Mouse (Mus musculus): ENCODE measurements around the gene Nup54.

Nup54 gene

DNA sequence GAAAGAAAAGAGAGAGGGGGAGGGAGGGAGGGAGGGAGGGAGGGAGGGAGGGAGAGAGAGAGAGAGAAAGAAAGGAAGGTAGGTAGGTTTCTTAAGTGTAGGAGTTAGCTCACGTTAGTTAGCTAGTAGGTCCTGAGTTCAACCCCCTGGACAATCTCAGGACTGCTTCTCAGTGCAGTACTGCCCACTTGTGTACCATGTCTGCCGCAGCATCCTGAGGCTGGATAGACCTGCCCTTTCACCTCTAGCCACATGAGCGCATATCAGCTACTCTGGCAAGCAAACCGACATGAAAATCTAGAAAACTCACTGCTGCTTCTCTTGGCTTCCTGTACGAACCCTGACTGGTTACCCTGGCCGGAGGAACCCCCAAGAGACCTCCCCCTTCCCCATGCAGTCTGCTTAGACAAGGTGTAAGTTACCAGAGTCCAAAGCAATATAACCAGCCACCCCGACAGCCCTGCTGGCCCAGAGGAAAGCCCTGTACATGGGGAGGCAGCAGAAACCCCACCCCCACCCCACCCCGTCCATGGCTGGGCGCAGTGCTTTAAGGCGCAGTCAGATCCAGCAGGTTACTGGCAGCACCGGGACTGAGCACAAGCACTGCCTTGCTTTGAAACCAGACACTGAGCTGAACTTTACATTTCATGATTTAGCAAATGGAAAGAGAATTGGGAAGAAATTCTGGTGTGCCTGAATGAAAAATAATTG lies 21.6 kb downstream of the Nup54 start:
- DNase-seq (ENCODE audit: extremely low spot score, low spot score), result no peak

DNA sequence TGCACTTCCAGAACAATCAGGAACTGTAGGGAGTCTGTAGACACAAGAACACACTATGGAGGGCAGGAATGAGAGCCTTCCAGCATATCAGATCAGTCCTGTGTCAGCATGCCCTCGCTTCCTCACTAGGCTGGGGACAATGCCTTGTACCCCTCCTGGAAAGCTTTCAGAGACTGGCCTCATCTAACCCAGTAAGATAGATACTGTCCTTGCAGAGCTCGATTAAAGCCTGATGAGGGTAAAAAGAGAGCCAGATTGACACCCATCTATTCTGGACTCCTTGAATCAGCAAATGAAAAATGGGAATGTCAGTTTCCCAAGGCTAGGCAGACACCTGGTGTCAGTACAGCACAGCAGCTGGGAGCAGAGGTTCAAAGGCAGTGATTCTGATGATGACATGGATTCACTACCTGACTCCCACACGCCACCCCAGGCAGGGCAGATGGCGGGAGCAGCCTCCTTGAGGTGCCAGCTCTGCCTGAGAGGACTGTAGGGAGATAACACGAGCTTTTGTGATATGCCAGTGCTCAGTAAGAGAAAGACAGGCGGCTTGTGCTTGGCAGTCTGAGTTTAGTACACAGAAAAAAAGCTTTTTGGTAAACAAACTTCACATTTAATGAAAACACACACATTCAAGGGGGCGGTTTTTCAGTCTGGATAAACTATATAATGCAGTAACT lies 23.4 kb downstream of the Nup54 start:
- no peak for DNase-seq (ENCODE audit: extremely low spot score, low spot score)

DNA sequence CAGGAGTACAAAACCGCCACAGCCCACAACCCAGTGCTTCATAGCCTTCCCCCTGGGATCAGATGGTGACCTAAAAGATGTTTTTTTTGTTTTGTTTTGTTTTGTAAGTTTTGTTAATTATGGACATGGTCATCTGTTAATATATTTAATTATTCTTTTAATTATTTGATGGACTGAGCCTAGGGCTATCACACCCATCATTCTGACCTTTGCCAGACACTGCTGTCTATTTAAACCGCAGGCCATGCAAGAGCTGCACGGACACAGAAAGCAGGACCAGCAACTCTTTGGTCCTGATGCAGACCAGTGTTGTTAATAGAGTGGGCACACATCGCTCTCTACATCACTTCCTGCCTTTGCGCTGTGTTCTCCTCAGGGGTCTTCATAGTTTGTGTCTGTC lies 24.5 kb downstream of the Nup54 start:
- DNase-seq (ENCODE audit: extremely low spot score, low spot score), result no peak

DNA sequence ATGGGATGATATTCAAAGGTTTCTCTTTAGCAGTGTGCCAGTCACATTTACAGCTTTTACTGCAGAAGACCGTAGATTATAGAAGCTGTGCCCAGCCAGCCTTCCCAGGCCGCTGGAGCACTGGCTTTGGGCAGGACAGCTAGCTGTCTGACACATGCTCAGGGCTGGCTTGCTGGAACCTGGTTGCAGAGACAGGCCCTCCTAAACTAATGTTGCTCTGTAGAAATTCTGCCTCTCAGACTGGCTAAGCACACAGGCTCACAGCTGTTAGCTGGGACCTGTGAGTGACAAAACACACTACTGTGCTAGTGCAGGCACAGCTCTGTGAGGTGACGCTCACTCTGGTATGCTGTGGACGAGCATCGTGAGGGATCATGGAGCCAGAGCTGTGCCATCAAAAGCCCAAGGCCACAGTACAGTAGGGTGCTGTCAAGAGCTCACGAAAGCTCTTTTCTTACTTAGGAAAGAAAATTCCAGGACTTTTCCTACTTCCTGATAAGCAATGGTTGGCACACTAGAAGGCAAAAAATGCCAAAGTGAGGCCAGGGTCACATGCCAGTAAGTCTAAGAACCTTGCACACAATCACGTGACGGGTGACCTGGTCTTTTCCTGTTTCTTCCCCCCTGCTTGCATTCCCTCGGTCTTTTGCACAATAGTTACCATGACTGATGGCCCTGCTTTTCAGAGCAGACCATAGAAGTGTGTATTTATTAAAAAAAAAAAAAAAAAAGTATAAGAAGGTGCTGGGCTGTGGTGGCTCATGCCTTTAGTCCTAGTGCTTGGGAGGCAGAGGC lies 25.5 kb downstream of the Nup54 start:
- DNase-seq (ENCODE audit: extremely low spot score, low spot score), result no peak

DNA sequence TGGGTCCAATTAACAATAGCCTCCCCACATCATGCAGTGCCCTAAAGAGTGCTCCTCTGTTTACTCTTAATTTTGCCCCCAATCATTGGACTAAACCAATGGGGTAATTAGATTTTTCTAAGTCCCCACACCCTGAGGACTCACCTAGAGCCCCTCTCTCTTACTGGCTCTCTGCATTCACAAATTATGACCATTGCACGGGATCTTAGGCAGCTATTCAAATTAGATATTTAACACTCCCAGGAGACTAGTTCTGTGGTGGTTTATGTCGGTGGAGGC lies 30.7 kb downstream of the Nup54 start:
- no peak for DNase-seq (ENCODE audit: extremely low spot score, low spot score)

DNA sequence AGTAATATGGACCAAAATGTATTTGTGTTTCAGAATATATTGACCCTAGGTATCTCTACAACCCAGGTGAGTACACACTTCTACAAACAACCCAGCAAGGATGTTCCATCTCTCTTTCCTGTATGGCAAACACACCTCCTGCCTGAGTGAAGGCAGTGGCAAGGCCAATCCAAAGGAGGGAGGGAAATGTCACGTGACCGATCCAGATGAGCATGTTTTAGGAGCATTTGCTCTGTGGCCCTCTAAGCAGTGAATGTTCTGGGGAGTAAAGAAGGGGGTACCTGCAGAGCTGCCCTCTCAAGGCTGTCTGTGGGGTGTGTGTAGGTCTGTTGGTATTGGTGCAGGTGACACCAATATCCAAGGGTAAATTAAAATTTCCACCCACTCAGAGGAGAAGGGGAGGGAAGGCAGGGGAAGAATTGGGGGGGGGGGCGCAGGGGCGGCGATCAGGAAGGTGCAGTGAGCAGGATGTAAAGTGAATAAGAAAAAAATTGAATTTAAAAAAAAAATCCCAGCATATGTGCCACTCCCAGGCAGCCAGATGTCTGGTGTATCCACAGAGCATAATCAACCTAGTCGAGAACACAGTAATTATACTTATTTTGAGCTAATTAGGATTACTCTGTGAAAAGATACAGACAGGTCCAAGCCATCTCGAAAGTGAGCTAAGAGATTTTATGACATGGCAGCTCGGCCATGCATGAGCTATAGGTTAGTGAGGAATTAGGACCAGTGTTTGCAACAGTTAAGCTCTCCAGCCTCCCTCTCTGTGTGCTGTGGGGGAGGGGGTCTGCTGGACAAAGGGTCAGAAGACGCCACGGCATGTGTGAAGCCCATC lies 31.2 kb downstream of the Nup54 start:
- peak; percentile 56 for DNase-seq (ENCODE audit: extremely low spot score, low spot score)

DNA sequence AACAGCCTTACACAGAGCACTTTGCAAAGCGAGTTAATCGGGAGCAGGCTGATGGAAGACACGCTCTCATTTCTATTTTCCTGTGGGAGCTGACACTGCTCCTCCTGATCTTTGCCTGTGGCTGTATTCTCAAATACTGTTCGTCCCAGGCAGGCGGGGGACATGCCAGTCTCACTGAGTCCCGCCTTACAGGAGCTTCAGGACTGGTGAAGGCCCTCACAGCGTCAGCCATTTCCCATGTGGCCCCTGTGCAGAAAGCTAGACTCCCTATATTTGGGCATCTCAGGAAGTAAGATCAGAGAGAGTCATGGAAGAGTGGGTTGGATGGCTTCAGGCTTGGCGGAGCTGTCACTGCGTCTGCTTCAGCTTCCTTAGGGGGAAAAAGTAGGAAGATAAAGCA lies 32.2 kb downstream of the Nup54 start:
- no peak for DNase-seq (ENCODE audit: extremely low spot score, low spot score)

DNA sequence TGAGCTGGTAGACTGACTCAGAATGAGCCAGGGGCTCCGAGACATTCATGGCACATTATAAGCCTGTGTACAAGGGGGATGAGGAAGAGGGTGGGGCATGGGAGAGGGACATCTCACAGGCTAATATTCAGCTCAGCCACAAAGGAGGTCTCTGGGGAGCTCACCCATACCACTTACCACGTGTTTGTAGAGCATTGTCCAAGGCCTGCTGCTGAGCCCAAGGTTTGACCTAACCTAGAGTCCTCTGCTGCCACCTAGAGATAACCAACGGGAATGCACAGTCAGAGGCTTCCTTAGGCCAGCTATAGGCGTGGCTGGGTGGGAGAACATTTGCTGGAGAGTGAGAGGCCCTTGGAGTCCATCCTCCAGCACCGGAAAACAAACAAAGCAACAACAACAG lies 36.9 kb downstream of the Nup54 start:
- DNase-seq (ENCODE audit: extremely low spot score, low spot score), result peak; percentile 79

DNA sequence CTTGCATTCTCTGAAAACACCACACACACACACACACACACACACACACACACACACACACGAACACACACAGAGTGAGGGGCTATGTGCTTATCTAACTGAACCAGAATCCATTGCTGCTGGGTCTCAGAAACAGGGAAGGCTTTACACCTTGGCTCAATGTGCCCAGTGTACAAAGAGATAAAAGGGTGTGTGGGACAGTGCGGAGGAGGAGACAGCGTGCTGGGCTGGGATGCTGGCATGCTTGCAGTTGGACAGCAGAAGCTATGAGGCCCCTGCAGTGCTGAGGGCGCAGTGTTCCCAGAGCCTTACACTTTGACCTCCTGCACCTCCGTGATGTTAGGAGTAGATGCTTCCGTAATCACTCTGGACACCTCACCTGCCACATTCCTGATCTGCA lies 38.5 kb downstream of the Nup54 start:
- DNase-seq (ENCODE audit: extremely low spot score, low spot score), result no peak

DNA sequence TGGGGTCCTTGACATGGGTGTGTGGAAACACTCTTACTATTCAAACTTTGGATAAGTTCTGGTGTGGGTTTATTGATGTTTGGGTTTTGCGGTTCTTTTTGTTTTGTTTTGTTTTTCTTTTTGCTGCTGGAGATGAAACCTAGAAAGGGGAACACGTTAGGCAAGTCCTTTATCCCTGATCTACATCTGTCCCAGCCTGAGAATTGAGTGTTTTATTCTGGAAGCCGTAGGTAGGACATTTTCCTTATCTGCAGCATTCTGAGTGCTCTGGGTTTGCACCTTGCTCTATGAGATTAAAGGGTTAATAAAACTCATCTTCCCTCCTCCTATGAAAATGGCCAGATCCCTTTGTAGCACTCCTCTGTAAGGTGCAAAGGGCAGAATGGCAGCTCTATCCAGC lies 39.3 kb downstream of the Nup54 start:
- no peak for DNase-seq (ENCODE audit: extremely low spot score, low spot score)

DNA sequence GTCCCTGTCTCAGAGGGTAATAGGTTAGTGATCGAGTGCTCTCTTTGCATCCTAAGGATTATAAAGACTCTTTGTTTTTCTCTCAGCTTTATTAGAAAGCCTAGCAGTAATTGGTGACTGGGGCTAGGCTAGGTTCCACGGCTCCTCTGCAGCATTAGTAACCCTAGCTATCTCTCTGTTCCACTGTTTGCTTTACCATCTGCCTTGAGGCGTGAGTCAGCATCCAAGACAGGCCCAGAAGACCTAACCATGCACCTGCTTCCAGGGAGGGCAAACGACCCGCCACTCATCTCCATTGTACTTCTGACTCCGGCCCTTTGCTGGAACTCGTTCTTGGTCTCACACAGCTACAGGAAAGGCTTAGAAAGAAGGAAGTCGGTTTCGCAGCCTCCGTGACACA lies 41.2 kb downstream of the Nup54 start:
- no peak for DNase-seq (ENCODE audit: extremely low spot score, low spot score)

DNA sequence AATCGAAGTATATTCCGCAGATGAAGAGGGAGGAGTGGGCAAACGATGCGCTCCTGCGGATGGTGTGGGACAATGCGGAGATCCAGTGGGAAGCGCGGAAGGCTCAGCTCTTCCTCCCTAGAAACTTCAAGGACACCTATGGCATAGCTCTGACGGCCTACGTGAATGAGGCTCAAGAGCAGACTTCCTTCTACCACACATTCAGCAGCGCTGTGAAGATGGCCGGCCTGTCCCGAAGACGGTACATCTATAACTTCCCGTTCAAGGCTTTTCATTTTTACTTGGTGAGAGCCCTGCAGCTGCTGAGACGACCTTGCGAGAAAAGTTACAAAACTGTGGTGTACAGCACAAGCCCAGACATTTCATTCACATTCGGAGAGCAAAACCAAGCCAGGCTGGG lies 42.5 kb downstream of the Nup54 start:
- no peak for DNase-seq (ENCODE audit: extremely low spot score, low spot score)

DNA sequence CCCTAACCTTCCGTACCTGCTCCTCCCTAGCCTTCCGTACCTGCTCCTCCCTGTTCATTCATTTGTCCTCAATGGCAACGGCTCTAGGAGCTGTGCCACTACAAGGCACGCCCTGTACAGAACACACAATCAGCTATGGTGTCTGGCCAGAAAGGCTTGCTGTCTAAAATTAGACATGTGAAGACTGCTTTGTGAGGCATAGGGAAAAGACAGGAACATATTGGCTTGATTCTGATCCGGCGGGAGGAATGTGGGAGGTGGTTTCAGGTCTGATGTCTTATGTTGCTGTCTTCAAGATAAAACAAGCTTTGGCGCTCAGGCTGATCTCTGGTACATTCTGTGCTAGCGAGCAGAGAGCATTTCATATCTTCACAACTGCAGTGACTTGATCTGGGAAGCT lies 44.4 kb downstream of the Nup54 start:
- DNase-seq (ENCODE audit: extremely low spot score, low spot score), result no peak

DNA sequence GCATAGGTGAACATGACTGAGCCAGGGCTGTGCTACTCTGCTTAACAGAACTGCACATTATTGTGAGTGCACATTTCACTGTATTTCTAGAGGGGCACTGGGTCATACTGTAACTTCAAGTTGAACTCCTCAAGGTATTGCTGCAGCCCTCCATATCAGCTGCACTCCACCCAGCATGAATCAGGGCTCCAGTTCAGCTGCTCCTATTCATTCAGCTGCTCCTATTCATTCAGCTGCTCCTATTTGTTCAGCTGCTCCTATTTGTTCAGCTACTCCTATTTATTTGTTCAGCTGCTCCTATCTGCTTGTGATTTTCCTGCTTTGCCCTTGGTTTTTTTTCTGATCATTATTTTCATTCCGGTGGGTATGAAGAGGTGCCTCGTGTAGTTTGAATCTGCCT lies 45.0 kb downstream of the Nup54 start:
- DNase-seq (ENCODE audit: extremely low spot score, low spot score), result no peak

DNA sequence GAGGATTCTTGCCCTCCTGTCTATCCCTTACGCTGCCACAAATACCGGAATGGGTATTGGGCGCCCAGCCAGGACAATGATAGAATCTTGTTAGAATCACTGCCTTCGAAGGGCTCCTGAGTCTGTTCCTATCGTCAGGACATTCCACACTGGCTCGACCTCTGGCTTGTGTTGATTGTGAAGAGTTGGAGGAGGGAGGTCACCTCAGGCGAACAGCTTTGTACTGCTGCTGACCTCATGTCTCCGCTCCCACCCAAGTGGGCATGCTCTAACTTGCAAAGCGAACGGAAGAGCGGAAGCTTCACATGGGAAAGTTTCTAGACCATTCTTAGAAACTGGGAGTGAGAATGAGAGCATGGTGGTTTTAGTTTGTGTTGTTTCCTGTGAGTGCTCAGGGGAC lies 47.6 kb downstream of the Nup54 start:
- no peak for DNase-seq (ENCODE audit: extremely low spot score, low spot score)

DNA sequence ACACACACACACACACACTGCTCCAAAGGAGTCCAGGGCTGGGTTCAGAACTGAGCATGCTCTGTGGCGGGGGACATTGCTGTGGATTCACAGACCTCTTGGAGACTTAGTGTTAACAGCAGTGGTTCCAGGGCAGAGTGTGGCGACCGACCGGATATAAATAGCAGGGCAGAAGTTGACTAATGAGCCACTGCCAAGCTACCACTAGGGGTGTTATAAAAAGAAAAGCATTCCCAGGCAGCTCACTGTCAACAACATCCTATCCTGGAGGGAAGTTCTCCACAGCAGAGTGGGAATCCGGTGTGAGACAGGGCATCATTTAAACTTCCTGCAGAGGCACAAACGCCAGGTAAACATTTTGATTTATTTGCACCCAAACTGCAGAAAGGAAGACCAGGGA lies 48.4 kb downstream of the Nup54 start:
- no peak for DNase-seq (ENCODE audit: extremely low spot score, low spot score)

DNA sequence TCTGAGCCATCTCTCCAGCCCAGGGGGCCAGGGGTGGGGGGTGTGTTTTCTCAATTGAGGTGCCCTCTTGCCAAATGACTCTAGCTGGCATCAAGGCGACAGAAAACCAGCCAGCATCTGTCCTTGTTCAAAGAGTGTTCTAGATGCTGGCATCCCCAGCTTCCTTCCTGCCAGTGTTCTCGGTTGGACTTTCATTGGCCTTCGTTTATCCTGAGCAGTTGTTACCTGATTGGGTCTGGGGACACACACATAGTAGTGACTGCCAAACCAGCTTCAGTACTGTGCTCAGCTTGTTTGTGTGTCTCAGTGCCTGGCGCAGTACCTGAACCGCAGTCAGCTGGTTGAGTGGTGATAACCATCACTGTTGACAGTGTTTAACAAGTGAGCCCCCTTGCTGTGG lies 48.9 kb downstream of the Nup54 start:
- no peak for DNase-seq (ENCODE audit: extremely low spot score, low spot score)

DNA sequence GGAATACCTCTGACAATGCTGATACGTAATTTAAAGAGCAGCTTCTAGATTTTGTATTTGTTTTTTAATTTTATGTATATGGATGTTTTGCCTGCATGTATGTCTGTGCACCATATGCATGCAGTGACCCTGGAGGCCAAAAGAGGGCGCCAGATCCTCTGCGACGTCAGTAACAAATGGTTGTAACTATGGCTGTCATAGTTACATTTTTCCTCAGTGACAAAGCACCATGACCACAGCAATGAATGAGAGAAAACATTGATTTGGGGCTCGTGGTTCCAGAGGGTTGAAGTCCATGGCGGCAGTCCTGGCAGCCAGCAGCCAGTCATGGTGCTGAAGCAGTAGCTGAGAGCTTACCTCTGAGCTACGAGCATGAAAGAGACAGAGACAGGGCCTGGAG lies 50.2 kb downstream of the Nup54 start:
- DNase-seq (ENCODE audit: extremely low spot score, low spot score), result no peak

DNA sequence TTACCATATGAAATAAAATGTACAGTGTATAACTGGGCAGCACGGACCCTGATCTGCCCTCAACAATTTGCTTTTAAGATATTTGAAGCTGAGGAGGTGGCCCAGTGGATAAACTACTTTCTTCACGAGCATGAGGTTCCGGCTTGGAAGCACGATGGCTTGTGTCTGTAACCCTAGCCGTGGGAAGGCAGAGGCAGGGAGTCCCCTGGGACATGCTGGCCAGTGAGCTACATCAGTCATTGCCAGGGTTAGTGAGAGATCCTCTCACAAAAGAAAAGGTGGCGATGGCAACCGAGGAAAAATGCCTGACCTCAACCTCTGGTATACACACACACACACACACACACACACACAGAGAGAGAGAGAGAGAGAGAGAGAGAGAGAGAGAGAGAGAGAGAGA lies 51.3 kb downstream of the Nup54 start:
- DNase-seq (ENCODE audit: extremely low spot score, low spot score), result no peak

DNA sequence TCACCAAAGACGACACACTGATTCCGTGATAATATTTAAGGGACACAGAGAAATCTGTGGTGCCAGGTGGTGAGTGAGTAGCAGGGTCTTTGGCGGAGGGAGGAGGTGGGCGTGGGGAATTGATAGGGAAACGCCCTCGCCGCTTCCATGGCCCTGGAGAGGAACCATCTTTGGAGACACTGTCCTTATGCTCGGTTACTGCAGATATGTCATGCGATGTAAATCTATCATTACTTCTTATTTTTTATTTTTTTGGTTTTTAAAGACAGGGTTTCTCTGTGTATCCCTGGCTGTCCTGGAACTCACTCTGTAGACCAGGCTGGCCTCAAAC lies 52.7 kb downstream of the Nup54 start:
- no peak for DNase-seq (ENCODE audit: extremely low spot score, low spot score)

DNA sequence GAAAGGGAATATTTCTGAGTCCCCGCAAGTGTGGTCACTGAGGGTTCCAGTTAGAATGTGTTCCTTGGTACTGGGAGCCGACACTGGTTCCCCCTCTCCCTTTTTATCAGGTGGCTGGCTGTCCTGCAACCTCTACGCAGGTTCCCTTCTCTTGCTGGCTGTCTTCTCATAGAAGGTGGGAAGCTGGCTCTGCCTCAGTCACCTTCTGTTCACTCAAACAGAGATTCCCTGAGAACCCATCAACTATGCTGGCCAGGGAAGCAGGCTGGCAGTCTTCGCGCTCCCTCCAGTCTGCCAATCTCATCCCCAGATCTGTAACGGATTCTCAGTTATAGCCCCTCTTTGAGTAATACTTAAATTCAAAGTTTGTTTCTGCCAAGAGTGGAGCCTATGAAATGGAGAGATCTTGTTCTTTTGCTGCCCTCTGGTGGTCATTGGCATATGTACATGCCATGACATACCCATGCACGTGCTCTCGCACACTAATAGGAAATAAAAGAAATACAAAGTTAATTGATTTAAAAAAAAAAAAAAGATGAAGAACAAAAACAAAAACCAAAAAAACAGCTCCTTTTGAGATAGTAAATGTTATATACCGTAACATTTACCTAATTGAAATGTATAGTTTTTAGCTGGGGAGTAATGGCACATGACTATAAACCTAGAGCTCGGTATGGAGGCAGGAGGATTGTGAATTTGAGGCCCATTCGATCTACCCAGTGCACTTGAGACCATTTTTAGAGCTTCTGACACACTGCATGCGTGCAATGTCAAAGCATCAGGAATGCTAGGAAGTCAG lies 53.3 kb downstream of the Nup54 start:
- DNase-seq (ENCODE audit: extremely low spot score, low spot score), result peak; percentile 64
